Mouse (Mus musculus): ENCODE results near the gene Morc1. TPM values are rescaled to one million over a fixed set of nuclear protein-coding genes. Genes with fewer than 3 reads are reported as not detected.

Gene Morc1
- total and polyA plus RNA-seq, 3 experiments, result 0.64 TPM; not detected in 2

DNA sequence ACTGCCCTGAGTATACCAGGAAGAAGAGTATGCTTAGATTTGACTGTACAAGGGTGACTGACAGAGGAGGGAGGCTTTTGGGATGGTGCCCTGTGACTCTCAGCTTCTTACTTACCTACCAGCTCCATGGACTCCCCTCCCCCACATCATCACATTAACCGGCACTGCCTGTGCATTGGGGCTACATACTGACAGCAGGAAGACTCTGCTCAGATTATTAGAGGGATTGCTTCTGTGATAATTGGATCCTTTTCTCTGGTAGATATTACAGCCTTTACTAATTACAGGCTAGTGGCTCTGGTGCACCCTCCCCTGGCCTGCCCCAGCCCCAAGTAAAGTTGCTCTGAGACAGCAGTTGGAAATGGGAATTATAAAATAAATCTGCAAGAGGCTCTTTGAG, 1.6 kb upstream of the Morc1 start:
- Histone ChIP-seq H3K4me3 (replicated peaks in 1 of 3; ENCODE audit: low read depth in 2 of 3, low read length in 2 of 3, poor library complexity in 1 of 3) (no peak overlapping the region), H3K9me3 (replicated peaks; ENCODE audit: low read length) (peaks cover 74% of the 10 kb centered on the region), H3K4me2 (ENCODE audit: insufficient read depth, low read depth, poor library complexity, severe bottlenecking) (no peak overlapping the region), H3K4me1 (ENCODE audit: control insufficient read depth in 1 of 2, insufficient read depth in 2 of 2) (no peaks in the 10 kb centered on the region), H3K9ac (ENCODE audit: insufficient read depth, low read depth) (no peak overlapping the region), H3K79me2 (replicated peaks; ENCODE audit: control insufficient read depth, extremely low read depth, insufficient read depth, poor library complexity, severe bottlenecking) (no peaks in the 10 kb centered on the region), H3K36me3 (replicated peaks in 1 of 2; ENCODE audit: control insufficient read depth in 1 of 2, insufficient read depth in 1 of 2, low read length in 1 of 2) (no peaks in the 10 kb centered on the region), H3K27me3 (replicated peaks) (no peaks in the 10 kb centered on the region), H3K27ac (ENCODE audit: insufficient read depth, low read depth) (no peak overlapping the region)
- no peak for DNase-seq (ENCODE audit: extremely low read depth)
- dilution Hi-C loops (cut with MboI; ENCODE audit: extremely low pct_ligation_motif_present, extremely low pct_unique_long_range_greater_than_20kb, low sequenced_read_pairs) (no loop called here), in situ Hi-C loops (cut with MboI; ENCODE audit: low pct_ligation_motif_present, low pct_unique_long_range_greater_than_20kb, low sequenced_read_pairs) (no loop called here)
- TF ChIP-seq NELFE (IDR thresholded peaks at IDR 0.05; ENCODE audit: low read depth, low read length), result no peak
- no peak for TF ChIP-seq UBTF (IDR thresholded peaks at IDR 0.05; ENCODE audit: low read depth, low read length)
- TF ChIP-seq ZNF384 (IDR thresholded peaks at IDR 0.05; ENCODE audit: low read depth, low read length), result no peak
- TF ChIP-seq CTCF (conservative IDR thresholded peaks at IDR 0.05 in 1 of 2, IDR thresholded peaks at IDR 0.05 in 1 of 2; ENCODE audit: low read depth in 2 of 2, low read length in 2 of 2), result no peak
- TF ChIP-seq PAX5 (IDR thresholded peaks at IDR 0.05; ENCODE audit: low read length), result no peak
- TF ChIP-seq ZKSCAN1 (IDR thresholded peaks at IDR 0.05; ENCODE audit: borderline replicate concordance, low read depth, low read length), result no peak
- no peak for TF ChIP-seq POLR2A (IDR thresholded peaks at IDR 0.05; ENCODE audit: low read depth, low read length)

DNA sequence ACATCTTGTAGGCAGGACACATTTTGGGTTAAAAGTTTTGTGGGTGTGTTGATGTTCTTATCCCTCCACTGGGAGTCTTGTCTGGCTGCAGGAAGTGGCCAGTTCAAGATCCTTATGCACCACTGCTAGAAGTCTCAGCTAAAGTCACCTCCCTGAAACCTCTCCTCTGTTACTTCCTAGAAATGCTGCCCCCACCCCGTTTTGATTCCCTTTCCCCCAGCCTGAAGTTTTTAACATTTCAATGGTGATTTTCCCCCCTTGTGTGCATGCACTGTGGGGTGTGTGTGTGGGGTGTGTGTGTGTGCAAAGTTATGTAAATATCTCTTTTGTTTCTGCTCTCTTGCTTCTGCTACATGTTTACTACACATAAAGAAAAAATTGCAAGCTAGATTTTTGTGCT, 4.4 kb downstream of the Morc1 start:
- no peak for TF ChIP-seq GABPA (IDR thresholded peaks at IDR 0.05; ENCODE audit: insufficient replicate concordance, low read depth, low read length)
- TF ChIP-seq MAX (IDR thresholded peaks at IDR 0.05; ENCODE audit: low read length), result no peak
- no peak for TF ChIP-seq USF2 (conservative IDR thresholded peaks at IDR 0.05; ENCODE audit: low read depth, low read length)
- no peak for TF ChIP-seq MEF2A (IDR thresholded peaks at IDR 0.05; ENCODE audit: borderline replicate concordance, low read depth, low read length)
- TF ChIP-seq SMC3 (IDR thresholded peaks at IDR 0.05; ENCODE audit: low read depth, low read length), result no peak
- no peak for TF ChIP-seq MAZ (IDR thresholded peaks at IDR 0.05; ENCODE audit: low read depth, low read length)
- TF ChIP-seq TBP (conservative IDR thresholded peaks at IDR 0.05; ENCODE audit: low read depth, low read length), result no peak
- no peak for TF ChIP-seq USF1 (IDR thresholded peaks at IDR 0.05; ENCODE audit: low read depth, low read length)
- TF ChIP-seq ZNF384 (IDR thresholded peaks at IDR 0.05; ENCODE audit: low read depth, low read length), result no peak
- TF ChIP-seq ZC3H11A (IDR thresholded peaks at IDR 0.05; ENCODE audit: low read depth, low read length), result no peak
- no peak for TF ChIP-seq IRF4 (IDR thresholded peaks at IDR 0.05; ENCODE audit: low read depth, low read length)
- no peak for TF ChIP-seq BHLHE40 (IDR thresholded peaks at IDR 0.05; ENCODE audit: low read depth, low read length)
- TF ChIP-seq CTCF (conservative IDR thresholded peaks at IDR 0.05 in 1 of 2, IDR thresholded peaks at IDR 0.05 in 1 of 2; ENCODE audit: low read depth in 2 of 2, low read length in 2 of 2), result no peak
- TF ChIP-seq MXI1 (IDR thresholded peaks at IDR 0.05; ENCODE audit: low read depth, low read length), result no peak
- no peak for TF ChIP-seq RAD21 (IDR thresholded peaks at IDR 0.05; ENCODE audit: low read depth, low read length)
- no peak for TF ChIP-seq UBTF (IDR thresholded peaks at IDR 0.05; ENCODE audit: low read depth, low read length)
- no peak for TF ChIP-seq PAX5 (IDR thresholded peaks at IDR 0.05; ENCODE audit: low read length)
- no peak for DNase-seq (ENCODE audit: extremely low read depth)
- no peak overlapping the region for H3K4me3 ChIP-seq (replicated peaks in 1 of 3; ENCODE audit: low read depth in 2 of 3, low read length in 2 of 3, poor library complexity in 1 of 3)
- in situ Hi-C loops (cut with MboI; ENCODE audit: low pct_ligation_motif_present, low pct_unique_long_range_greater_than_20kb, low sequenced_read_pairs) (no loop called here), dilution Hi-C loops (cut with MboI; ENCODE audit: extremely low pct_ligation_motif_present, extremely low pct_unique_long_range_greater_than_20kb, low sequenced_read_pairs) (no loop called here)
- H3K79me2 ChIP-seq (replicated peaks; ENCODE audit: control insufficient read depth, extremely low read depth, insufficient read depth, poor library complexity, severe bottlenecking), result no peaks in the 10 kb centered on the region
- peaks cover 76% of the 10 kb centered on the region for H3K9me3 ChIP-seq (replicated peaks; ENCODE audit: low read length)
- no peaks in the 10 kb centered on the region for H3K27me3 ChIP-seq (replicated peaks)
- H3K4me1 ChIP-seq (ENCODE audit: control insufficient read depth in 1 of 2, insufficient read depth in 2 of 2), result no peaks in the 10 kb centered on the region
- H3K36me3 ChIP-seq (replicated peaks in 1 of 2; ENCODE audit: control insufficient read depth in 1 of 2, insufficient read depth in 1 of 2, low read length in 1 of 2), result no peaks in the 10 kb centered on the region
- no peak overlapping the region for H3K27ac ChIP-seq (ENCODE audit: insufficient read depth, low read depth)
- H3K9ac ChIP-seq (ENCODE audit: insufficient read depth, low read depth), result no peak overlapping the region
- H3K4me2 ChIP-seq (ENCODE audit: insufficient read depth, low read depth, poor library complexity, severe bottlenecking), result no peak overlapping the region
